Mouse (Mus musculus): ENCODE results near the gene Rap1gap2. TPM values are rescaled to one million over a fixed set of nuclear protein-coding genes. Genes with fewer than 3 reads are reported as not detected.
"Not testable (repeated sequence)": the region's sequence is repeated elsewhere in the genome, so short reads cannot be mapped to it uniquely, and the experiment has no call there.

Rap1gap2 gene
- polyA plus RNA-seq, 1 experiment from 2014 or later: 9.9 TPM

GRCm38 (mm10) chr11:74584946-74585723, 25.6 kb downstream of the Rap1gap2 start:
- no peak for ATAC-seq (ENCODE audit: low read depth)
- H3K4me1 ChIP-seq (ENCODE audit: control insufficient read depth, insufficient read depth, low read length): peaks cover 4% of the 10 kb centered on the region; the same call in 1 of the 2 replicates

DNA sequence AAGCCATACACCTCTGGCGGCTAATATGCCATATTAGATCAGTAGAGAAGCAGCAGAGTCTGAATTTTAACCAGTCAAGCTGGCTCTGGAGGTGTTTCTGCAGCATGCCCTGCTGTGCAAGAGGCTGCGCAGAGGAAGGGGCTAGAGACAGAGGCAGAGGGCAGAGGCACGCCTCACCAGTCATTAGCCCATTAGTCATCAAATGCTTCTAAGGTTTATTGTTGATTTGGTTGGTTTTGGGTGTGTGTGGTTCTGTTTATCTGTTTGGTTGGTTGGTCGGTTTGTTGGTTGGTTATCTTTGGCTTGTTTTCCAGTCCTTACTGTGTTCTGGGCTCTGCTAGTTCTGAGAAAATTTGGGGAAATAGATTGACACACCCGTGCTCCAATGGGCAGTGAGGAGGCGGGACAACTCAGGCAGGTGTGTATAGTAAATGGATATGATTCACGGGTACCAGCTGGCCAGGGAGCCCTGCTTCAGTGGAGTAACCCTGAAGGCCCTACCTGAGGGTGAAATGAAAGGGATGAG, 26.8 kb downstream of the Rap1gap2 start:
- no peaks in the 10 kb centered on the region for H3K36me3 ChIP-seq (ENCODE audit: control insufficient read depth, insufficient read depth, low read length)
- H3K4me1 ChIP-seq (ENCODE audit: control insufficient read depth, insufficient read depth, low read length): peaks cover 4% of the 10 kb centered on the region; the same call in 1 of the 2 replicates
- H3K9ac ChIP-seq (replicated peaks; ENCODE audit: low read depth, low read length): no peak overlapping the region
- WGBS: 55% methylated on average over 7 of the region's 7 CpGs
- no peak for ATAC-seq (ENCODE audit: low read depth)
- no peak overlapping the region for H3K4me3 ChIP-seq (ENCODE audit: low read depth, low read length)
- no peak overlapping the region for H3K27ac ChIP-seq (ENCODE audit: low read depth, low read length)
- no peaks in the 10 kb centered on the region; the same call in 1 of the 2 replicates for H3K27me3 ChIP-seq (ENCODE audit: control insufficient read depth, insufficient read depth, low read length)
- no peak overlapping the region for H3K4me2 ChIP-seq (ENCODE audit: low read depth, low read length)
- H3K9me3 ChIP-seq (ENCODE audit: control insufficient read depth, low read length): no peaks in the 10 kb centered on the region

More at GRCm38 (mm10) chr11:74584946-74585723, 25.6 kb downstream of the Rap1gap2 start:
- Histone ChIP-seq H3K4me3 (ENCODE audit: low read depth, low read length) (no peak overlapping the region), H3K27me3 (ENCODE audit: control insufficient read depth, insufficient read depth, low read length) (peaks cover 8% of the 10 kb centered on the region; the same call in 1 of the 2 replicates), H3K9ac (replicated peaks; ENCODE audit: low read depth, low read length) (no peak overlapping the region), H3K4me2 (ENCODE audit: low read depth, low read length) (no peak overlapping the region), H3K27ac (ENCODE audit: low read depth, low read length) (no peak overlapping the region), H3K36me3 (ENCODE audit: control insufficient read depth, insufficient read depth, low read length) (no peaks in the 10 kb centered on the region), H3K9me3 (ENCODE audit: control insufficient read depth, low read length) (no peaks in the 10 kb centered on the region)
- WGBS: 66% methylated on average over 10 of the region's 10 CpGs

- H3K4me3 ChIP-seq (ENCODE audit: low read depth, low read length): no peak overlapping the region
- H3K9me3 ChIP-seq (ENCODE audit: control insufficient read depth, low read length): no peaks in the 10 kb centered on the region
- WGBS: 82% methylated on average over 3 of the region's 3 CpGs
- H3K27me3 ChIP-seq (ENCODE audit: control insufficient read depth, insufficient read depth, low read length): no peaks in the 10 kb centered on the region
- H3K27ac ChIP-seq (ENCODE audit: low read depth, low read length): no peak overlapping the region
- no peak overlapping the region for H3K4me2 ChIP-seq (ENCODE audit: low read depth, low read length)
- H3K9ac ChIP-seq (replicated peaks; ENCODE audit: low read depth, low read length): no peak overlapping the region
- no peaks in the 10 kb centered on the region for H3K36me3 ChIP-seq (ENCODE audit: control insufficient read depth, insufficient read depth, low read length)
- H3K4me1 ChIP-seq (ENCODE audit: control insufficient read depth, insufficient read depth, low read length): peaks cover 4% of the 10 kb centered on the region; the same call in 1 of the 2 replicates
- no peak for ATAC-seq (ENCODE audit: low read depth)
Observed at GRCm38 (mm10) chr11:74582464-74582863, 28.3 kb downstream of the Rap1gap2 start.

GRCm38 (mm10) chr11:74581333-74581732, 29.4 kb downstream of the Rap1gap2 start:
- not testable (repeated sequence) for H3K4me2 ChIP-seq (ENCODE audit: low read depth, low read length); H3K9ac ChIP-seq (replicated peaks; ENCODE audit: low read depth, low read length); H3K27ac ChIP-seq (ENCODE audit: low read depth, low read length); H3K4me3 ChIP-seq (ENCODE audit: low read depth, low read length); H3K4me1 ChIP-seq (ENCODE audit: control insufficient read depth, insufficient read depth, low read length); H3K27me3 ChIP-seq (ENCODE audit: control insufficient read depth, insufficient read depth, low read length); H3K36me3 ChIP-seq (ENCODE audit: control insufficient read depth, insufficient read depth, low read length); ATAC-seq (ENCODE audit: low read depth); H3K9me3 ChIP-seq (ENCODE audit: control insufficient read depth, low read length)
- WGBS: 56% methylated on average over 4 of the region's 4 CpGs

DNA sequence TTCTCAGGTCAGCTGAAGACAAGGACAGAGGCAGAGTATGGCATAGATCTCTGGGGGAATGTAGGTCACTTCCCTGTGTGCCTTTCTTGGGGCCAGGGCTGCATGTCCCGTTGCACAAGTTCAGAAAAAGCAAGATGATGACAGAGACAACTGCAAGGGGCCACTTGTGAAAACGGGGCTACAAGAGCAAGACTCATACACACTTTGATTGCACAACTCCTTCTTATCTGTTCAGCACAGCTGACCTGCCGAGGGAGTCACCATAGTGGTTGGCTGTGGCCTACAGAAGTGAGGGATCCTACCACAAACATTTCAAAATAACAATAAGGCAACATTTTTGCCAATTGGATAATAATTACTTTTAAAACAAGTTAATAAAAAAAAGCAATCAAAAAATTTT, 33.6 kb downstream of the Rap1gap2 start:
- WGBS: 78% methylated on average over 3 of the region's 3 CpGs
- H3K9ac ChIP-seq (replicated peaks; ENCODE audit: low read depth, low read length): no peak overlapping the region
- no peak for ATAC-seq (ENCODE audit: low read depth)

GRCm38 (mm10) chr11:74575940-74576339, 34.8 kb downstream of the Rap1gap2 start:
- ATAC-seq (ENCODE audit: low read depth): no peak
- Histone ChIP-seq H3K4me1 (ENCODE audit: control insufficient read depth, insufficient read depth, low read length) (no peaks in the 10 kb centered on the region), H3K4me2 (ENCODE audit: low read depth, low read length) (no peak overlapping the region), H3K27me3 (ENCODE audit: control insufficient read depth, insufficient read depth, low read length) (no peaks in the 10 kb centered on the region), H3K9ac (replicated peaks; ENCODE audit: low read depth, low read length) (no peak overlapping the region), H3K4me3 (ENCODE audit: low read depth, low read length) (no peak overlapping the region), H3K9me3 (ENCODE audit: control insufficient read depth, low read length) (no peaks in the 10 kb centered on the region), H3K27ac (ENCODE audit: low read depth, low read length) (no peak overlapping the region), H3K36me3 (ENCODE audit: control insufficient read depth, insufficient read depth, low read length) (no peaks in the 10 kb centered on the region)
- 89% methylated on average over 3 of the region's 3 CpGs for WGBS

More for the DNA sequence above, 33.6 kb downstream of the Rap1gap2 start:
- H3K27me3 ChIP-seq (ENCODE audit: control insufficient read depth, insufficient read depth, low read length): no peaks in the 10 kb centered on the region
- H3K27ac ChIP-seq (ENCODE audit: low read depth, low read length): no peak overlapping the region
- no peaks in the 10 kb centered on the region for H3K4me1 ChIP-seq (ENCODE audit: control insufficient read depth, insufficient read depth, low read length)
- H3K4me3 ChIP-seq (ENCODE audit: low read depth, low read length): no peak overlapping the region
- no peak overlapping the region for H3K4me2 ChIP-seq (ENCODE audit: low read depth, low read length)
- no peaks in the 10 kb centered on the region for H3K36me3 ChIP-seq (ENCODE audit: control insufficient read depth, insufficient read depth, low read length)
- no peaks in the 10 kb centered on the region for H3K9me3 ChIP-seq (ENCODE audit: control insufficient read depth, low read length)

DNA sequence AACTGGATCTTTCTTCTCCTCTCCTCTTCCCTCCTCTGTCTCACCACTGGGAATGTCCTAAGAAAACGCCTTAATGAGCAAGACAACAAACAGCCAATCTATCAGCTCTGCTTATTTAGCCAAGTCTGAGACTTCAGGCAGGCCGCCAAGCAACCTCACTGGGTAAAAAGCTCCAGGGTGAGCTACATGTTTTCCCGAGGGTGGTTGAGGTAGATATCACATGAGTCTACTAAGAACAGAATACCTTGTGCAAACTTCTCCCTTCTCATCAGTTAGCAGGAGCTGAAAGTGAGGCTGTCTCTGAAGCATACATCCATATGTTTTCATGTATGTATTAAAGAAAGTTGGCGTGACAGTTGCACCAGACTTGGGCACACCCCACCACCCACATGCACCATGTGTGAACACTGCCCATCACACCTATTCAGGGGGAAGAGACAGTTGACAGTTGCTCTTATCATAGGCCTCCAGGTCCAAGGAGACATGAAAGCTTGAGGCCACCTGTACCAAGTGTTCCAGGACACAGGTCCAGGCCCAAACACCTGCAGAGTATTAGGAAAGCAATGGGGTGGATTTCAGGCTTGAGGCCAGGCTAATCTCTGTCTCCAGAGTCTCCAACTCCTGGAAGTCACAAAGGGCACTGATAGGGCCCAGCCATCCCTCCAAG, 35.8 kb downstream of the Rap1gap2 start:
- ATAC-seq (ENCODE audit: low read depth): no peak
- WGBS: 81% methylated on average over 4 of the region's 4 CpGs
- H3K27ac ChIP-seq (ENCODE audit: low read depth, low read length): no peak overlapping the region
- no peaks in the 10 kb centered on the region for H3K4me1 ChIP-seq (ENCODE audit: control insufficient read depth, insufficient read depth, low read length)
- H3K4me3 ChIP-seq (ENCODE audit: low read depth, low read length): no peak overlapping the region
- no peaks in the 10 kb centered on the region for H3K9me3 ChIP-seq (ENCODE audit: control insufficient read depth, low read length)
- no peak overlapping the region for H3K4me2 ChIP-seq (ENCODE audit: low read depth, low read length)
- H3K36me3 ChIP-seq (ENCODE audit: control insufficient read depth, insufficient read depth, low read length): no peaks in the 10 kb centered on the region
- H3K27me3 ChIP-seq (ENCODE audit: control insufficient read depth, insufficient read depth, low read length): no peaks in the 10 kb centered on the region
- H3K9ac ChIP-seq (replicated peaks; ENCODE audit: low read depth, low read length): no peak overlapping the region

- no peak overlapping the region for H3K4me2 ChIP-seq (ENCODE audit: low read depth, low read length)
- no peak for ATAC-seq (ENCODE audit: low read depth)
- H3K9me3 ChIP-seq (ENCODE audit: control insufficient read depth, low read length): no peaks in the 10 kb centered on the region
- WGBS: 80% methylated on average over 6 of the region's 6 CpGs
- H3K27me3 ChIP-seq (ENCODE audit: control insufficient read depth, insufficient read depth, low read length): no peaks in the 10 kb centered on the region
- H3K27ac ChIP-seq (ENCODE audit: low read depth, low read length): no peak overlapping the region
- H3K4me1 ChIP-seq (ENCODE audit: control insufficient read depth, insufficient read depth, low read length): no peaks in the 10 kb centered on the region
- no peak overlapping the region for H3K9ac ChIP-seq (replicated peaks; ENCODE audit: low read depth, low read length)
- no peaks in the 10 kb centered on the region for H3K36me3 ChIP-seq (ENCODE audit: control insufficient read depth, insufficient read depth, low read length)
- no peak overlapping the region for H3K4me3 ChIP-seq (ENCODE audit: low read depth, low read length)
Observed at GRCm38 (mm10) chr11:74572459-74573061, 38.2 kb downstream of the Rap1gap2 start.

DNA sequence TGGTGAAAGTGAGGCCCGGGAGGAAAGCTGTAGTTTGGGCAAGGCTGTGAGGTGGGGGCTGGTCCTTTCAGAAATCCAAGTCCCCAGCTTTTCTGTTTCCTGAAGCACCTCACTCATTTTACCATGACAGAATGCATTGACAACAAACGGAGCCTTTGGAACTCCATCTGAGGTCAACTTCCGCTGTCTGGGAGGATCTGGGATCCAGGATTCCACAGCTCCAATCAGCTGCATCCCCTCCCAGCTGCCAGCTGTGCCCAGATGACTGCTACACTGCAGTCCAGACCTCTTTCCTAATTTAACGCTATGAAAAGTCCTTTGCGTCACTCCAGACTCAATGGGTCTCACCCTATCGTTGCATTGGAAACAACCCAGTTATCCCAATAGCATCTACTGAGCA, 41.0 kb downstream of the Rap1gap2 start:
- Histone ChIP-seq H3K36me3 (ENCODE audit: control insufficient read depth, insufficient read depth, low read length) (no peaks in the 10 kb centered on the region), H3K9me3 (ENCODE audit: control insufficient read depth, low read length) (no peaks in the 10 kb centered on the region), H3K4me3 (ENCODE audit: low read depth, low read length) (no peak overlapping the region), H3K27ac (ENCODE audit: low read depth, low read length) (no peak overlapping the region), H3K4me1 (ENCODE audit: control insufficient read depth, insufficient read depth, low read length) (no peaks in the 10 kb centered on the region), H3K9ac (replicated peaks; ENCODE audit: low read depth, low read length) (no peak overlapping the region), H3K27me3 (ENCODE audit: control insufficient read depth, insufficient read depth, low read length) (no peaks in the 10 kb centered on the region), H3K4me2 (ENCODE audit: low read depth, low read length) (no peak overlapping the region)
- ATAC-seq (ENCODE audit: low read depth): no peak
- 71% methylated on average over 6 of the region's 6 CpGs for WGBS
